Mouse (Mus musculus) erythroblast, adult 5-6 weeks (primary cell): ENCODE data around the gene Ablim1. TPM values are rescaled to one million over a fixed set of nuclear protein-coding genes. Genes with fewer than 3 reads are reported as not detected.

Source experiments
- ATAC-seq: replicated peaks from 2 replicates; pipeline ENCODE4 v1.8.0; 2016; ENCODE audit warnings: moderate number of reproducible peaks, mild to moderate bottlenecking, moderate TSS enrichment, inconsistent platforms; ENCODE audit not compliant: poor library complexity, low FRiP score, severe bottlenecking
- total RNA-seq, 2 experiments: library from RNA; stranded (forward) in 1 of 2; stranded (reverse) in 1 of 2; fragments of 150-400 nt in 1 of 2; fragments of 200-764, 138-1000 nt in 1 of 2; gene quantifications; 2 replicates each; pipeline versions ENCODE4 v1.2.3 to v1.2.4; 2015 to 2017; ENCODE audit warnings: low replicate concordance in 2 of 2

The Ablim1 gene
- total RNA-seq, 2 experiments from 2014 or later: 1.0 to 1.5 TPM

GRCm38 (mm10) chr19:57349096-57349495 lies 34.4 kb upstream of the Ablim1 start:
- ATAC-seq: no peak

DNA sequence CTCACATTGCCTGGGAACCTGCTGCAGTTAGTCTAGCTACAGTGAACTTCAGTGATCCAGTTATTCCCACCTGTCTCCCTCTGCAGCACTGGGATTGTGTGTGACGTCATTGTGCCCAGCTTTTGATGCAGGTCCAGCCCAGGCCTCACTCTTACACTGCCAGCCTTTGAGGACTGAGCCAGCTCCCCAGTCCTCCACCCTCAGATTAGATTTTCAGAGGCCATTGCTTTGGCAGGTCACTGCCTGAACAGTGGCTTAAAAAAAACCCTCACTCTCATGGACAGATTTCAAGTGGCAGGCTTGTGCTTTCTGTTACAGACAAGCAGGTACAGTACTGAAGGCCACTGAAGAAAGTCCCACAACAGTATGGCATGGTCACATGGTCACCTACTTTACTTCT lies 30.0 kb upstream of the Ablim1 start:
- ATAC-seq: no peak

- no peak for ATAC-seq
These were observed 29.1 kb upstream of the Ablim1 start for GRCm38 (mm10) chr19:57343860-57344259.

GRCm38 (mm10) chr19:57340900-57341742 lies 26.4 kb upstream of the Ablim1 start:
- ATAC-seq: no peak

DNA sequence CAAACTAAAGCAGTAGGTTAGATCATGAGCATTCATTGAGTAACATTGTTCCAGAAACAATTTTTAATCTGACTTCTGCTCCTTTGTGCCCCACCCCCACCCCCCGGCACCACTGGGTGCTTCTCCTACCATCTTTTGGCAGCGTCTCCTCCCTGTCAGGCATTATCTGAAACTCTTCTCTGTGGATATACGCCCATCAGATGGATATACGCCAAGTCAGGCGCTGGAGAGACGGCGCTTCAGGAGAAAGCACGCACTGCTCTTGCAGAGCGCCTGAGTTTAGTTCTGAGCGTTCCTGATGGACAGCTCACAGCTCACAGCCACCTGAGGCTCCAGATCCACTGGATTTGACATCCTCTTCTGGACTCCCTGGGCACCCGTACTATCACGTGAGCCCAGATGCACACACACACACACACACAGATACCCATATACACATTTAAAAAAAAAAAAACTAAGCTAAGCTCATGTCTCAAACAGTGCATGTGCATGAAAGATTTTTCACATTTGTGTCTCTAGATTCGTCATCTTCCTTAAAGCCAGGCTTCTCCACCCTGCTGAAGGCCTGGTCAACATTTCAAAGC lies 24.7 kb upstream of the Ablim1 start:
- peak; percentile 92 for ATAC-seq

DNA sequence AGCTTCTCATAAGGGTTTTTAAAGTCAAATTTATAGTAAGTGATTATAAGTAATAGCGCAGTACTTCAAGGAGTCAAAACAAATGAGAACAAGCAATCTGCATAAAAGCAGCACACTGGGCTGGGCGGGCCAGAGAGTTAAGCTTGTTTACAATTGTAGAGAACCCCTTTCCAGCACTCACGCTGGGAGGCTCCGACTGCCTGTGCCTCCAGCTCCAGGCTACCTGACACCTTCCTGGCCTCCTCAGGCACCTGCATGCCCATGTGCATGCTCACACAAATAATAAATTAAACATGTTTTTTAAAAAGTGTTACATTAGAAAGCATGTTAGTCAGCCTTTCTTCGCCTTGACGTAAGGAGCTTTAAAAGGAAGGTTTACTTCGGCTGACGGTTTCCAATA lies 20.4 kb upstream of the Ablim1 start:
- no peak for ATAC-seq

DNA sequence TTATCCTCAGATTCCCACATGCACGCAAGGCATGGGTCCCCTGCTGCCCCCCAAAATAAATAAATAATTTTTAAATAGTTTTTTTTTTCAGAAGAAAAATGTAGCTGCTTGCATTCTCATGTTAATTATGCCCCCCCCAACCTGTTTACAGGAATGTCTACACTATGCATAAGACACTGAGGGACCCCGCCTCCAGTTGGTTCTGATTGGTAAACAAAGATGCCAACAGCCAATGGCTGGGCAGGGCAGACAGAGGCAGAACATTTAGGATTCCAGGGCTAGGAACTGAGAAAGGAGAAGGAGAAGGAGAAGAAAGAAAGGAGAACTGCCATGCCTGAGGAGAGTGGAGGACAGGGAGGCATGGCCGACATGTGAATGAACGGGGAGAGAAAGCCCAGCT lies 18.6 kb upstream of the Ablim1 start:
- ATAC-seq: no peak

- no peak for ATAC-seq
These were observed 16.5 kb upstream of the Ablim1 start for GRCm38 (mm10) chr19:57331237-57331636.

DNA sequence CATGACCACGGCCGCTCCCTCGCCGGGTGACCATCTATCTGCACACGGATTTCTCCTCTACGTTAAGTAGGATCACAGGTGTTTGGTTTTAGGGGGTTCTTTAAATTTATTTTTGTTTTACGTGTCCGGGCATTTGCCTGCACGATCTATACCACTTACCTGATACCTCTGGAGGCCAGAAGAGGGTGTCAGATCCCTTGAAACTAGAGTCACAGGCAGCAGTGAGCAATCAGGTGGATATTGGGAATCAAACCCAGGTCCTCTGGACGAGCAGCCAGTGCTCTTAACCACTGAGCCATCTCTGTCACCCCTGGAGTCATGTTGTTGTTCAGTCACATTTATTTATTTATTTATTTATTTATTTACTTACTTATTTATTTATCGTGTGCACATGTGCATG lies 15.6 kb upstream of the Ablim1 start:
- ATAC-seq: no peak

- peak; percentile 74 for ATAC-seq
These were observed 14.1 kb upstream of the Ablim1 start for GRCm38 (mm10) chr19:57328792-57329191.

DNA sequence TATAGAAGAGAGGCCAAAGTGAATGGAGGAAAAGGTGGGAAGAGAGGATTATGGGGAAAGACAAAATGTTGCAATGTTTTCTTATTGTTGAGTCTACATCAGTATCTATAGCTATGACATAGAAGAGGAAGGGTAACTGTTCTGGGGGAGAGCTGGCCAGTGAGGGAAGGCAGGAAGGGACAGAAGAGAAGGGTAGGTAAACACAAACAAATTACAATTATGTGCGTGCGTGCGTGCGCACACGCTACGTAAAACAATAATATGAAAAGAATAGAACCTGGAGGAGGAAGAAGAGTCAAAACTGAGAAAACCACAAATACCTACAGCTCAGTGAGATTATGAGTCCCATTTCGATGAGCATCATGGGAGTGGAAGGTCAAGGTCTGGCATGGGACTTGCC lies 13.6 kb upstream of the Ablim1 start:
- no peak for ATAC-seq

- ATAC-seq: no peak
These were observed 13.0 kb upstream of the Ablim1 start for GRCm38 (mm10) chr19:57327679-57328078.

DNA sequence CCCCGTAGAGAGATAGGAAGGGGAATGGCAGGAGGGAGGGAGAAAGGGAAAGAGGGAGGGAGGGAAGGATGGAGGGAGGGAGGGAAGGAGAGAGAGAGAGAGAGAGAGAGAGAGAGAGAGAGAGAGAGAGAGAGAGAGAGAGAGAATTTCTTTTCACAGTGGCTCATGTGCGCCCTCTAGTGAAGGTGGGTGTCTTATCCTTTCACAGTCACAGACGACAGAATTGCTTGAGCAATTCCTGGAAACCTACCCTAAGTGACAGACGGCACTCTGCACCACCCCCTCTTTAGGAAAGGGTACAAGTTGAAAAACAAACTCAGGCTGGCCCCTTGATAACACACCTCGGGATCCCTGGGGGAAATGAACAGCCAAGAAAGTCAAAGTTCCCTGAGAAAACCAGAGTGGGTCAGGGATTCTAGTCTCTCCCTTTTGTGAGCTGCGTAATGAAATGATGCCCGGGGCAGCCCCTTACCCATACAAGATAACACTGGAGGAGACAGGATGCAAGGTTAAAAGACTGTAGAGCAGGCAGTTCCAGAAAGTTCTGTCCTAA lies 11.1 kb upstream of the Ablim1 start:
- ATAC-seq: no peak

- no peak for ATAC-seq
These were observed 8.4 kb upstream of the Ablim1 start for GRCm38 (mm10) chr19:57323087-57323486.

DNA sequence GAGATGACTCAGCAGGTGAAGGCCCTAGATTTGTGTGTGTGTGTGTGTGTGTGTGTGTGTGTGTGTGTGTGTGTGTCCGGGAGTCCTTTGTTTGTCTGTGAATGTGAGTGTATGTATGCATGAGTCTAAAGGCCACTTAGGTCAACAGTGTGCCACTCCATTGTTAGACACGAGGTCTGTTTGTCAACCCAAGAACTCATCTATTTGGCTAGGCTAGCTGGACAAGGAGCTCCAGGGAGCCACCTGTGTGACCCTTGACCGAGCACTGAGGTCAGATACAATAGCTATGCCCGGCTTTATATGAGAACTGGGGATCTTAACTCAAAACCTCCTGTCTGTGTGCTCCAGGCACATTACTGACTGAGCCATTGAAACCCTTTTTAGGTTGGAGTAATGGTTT lies 7.8 kb upstream of the Ablim1 start:
- ATAC-seq: no peak

DNA sequence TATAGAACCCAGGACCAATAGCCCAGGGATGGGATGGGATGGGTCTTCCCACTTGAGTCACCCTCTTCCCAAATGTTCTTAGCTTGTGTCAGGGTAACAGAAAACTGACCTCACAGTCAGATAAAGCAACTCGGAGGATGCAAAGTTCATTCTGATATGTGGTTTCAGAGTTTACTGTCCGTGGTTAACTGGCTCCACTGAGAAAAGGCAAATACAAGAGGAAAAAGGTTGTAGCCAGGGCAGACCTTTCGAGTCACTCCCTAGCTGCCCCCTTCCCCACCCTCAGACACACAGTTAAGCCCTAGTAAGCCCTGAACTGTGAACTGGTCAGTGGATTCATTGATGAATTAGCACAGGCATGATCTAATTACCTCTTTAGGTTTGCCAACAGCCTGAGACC lies 7.1 kb upstream of the Ablim1 start:
- ATAC-seq: no peak

- no peak for ATAC-seq
These were observed 6.1 kb upstream of the Ablim1 start for GRCm38 (mm10) chr19:57320656-57321382.

DNA sequence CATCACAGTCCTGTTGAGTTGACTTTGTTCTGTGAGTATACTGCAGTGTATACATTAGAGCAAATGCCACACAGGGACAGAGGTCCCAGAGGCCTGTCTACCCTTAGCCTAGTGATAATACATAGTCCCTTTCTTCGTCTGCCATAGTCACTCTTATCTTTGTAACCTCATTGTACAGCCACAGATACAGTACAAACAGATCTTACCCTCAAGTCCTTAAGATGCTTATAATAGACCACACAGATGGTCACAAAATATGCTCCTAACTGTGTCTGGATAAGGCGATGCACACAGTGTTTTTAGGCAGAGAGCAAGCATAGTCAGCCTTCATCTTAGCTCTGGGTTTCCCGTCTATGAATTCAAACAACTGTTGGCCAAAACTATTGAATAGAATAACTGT lies 1.9 kb upstream of the Ablim1 start:
- no peak for ATAC-seq

DNA sequence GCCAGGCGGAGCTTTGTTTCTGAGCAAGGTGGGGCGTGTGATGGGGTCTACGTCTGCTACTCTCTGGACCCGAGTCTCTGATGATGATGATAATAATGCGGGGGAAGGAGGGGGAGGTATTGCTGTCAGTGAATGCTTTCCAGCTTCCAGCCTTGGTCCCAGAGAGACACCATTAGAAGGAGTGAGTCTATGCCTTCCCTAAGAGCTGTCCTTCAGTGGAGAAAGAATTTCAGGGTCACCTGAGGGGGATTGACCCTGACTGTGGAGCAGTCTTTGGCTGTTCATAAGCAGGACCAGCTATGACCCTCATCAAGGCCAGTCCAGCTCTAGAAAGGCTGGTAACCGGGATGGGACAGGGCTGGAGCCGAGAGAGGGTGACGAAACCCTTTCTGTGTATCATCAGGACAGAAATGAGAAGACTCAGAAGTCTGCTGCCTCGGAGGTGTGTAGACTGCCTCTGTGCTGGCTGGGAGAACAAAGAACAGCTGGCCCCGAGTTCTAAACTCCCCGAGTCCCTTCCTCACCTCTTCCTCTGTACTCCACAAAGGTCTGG lies 370 bp upstream of the Ablim1 start:
- ATAC-seq: no peak

DNA sequence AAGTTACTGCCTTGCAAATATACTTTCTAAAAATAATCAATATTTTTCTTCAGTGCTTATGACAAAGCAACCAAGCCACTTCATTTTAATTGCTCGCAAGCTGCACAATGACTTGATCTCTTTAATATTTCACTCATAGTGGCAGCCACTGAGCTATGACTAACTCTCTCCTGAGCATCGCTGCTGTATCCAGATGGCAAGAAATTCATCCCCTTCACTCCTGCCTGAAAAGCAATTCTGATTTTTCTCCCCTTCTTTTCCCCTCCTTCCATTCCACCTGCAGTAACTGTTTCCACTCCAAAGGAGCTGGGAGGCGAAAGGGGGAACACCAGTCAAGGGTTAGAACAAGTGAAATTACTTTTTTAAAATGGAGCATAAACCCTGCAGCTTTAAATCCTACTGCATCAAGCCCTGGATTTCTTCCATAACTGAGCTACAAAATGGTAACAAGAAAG lies 801 bp downstream of the Ablim1 start:
- no peak for ATAC-seq
